Comparison of ENCODE assay signal across 8 mouse cellular contexts in the genomic region with DNA sequence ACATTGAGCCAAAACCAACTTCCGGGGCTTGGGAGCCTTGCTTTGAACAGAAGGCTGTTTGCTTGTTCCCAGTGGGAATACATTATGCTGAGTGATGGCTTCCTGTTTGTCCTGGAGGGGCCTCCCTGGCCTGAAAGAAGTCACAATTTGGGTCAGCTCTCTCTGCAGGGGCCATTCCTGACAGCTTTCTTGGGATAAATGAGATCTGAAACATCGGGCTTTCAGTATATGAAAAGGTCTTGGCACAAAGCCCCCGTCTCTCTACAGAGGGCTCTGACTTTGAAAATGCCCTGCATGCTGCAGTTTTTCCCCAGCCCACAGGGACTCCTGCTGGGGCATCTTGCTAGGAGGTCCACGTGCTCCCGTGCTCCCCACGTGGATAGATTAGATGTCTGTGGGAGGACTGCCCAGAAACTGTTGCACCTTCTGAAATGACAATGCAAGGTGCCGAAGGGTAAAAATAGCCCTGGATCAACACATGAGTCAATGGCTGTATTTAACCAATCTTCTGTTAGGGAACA.
DNase-seq lines count a peak whose midpoint lies in the region; ATAC-seq lines count a peak whose summit lies in the region.

No protein-coding gene starts in this region.

- 0 out of 2 replicates have a peak overlapping the region, but pooled peaks have one; percentile 10 for H3K27ac ChIP-seq in hindbrain, embryonic 13.5 days
- no peak overlapping the region for H3K27ac ChIP-seq in midbrain, embryonic 13.5 days
- H3K27ac ChIP-seq in liver, embryonic 12.5 days: no peak overlapping the region

- H3K4me2 ChIP-seq in hindbrain, embryonic 13.5 days: peak overlapping the region; percentile 39
- H3K4me2 ChIP-seq in midbrain, embryonic 13.5 days (replicated peaks): peak overlapping the region; percentile 18; the same call in 1 of the 2 replicates
- no peak overlapping the region for H3K4me2 ChIP-seq in liver, embryonic 12.5 days

- 1% methylated on average over 7 of the region's 7 CpGs for WGBS in hindbrain, embryonic 13.5 days
- WGBS in midbrain, embryonic 13.5 days: 4% methylated on average over 7 of the region's 7 CpGs
- WGBS in liver, embryonic 12.5 days (ENCODE audit: insufficient replicate concordance): 33% methylated on average over 7 of the region's 7 CpGs

- peaks cover 11% of the 10 kb centered on the region; the same call in 1 of the 2 replicates for H3K27me3 ChIP-seq in hindbrain, embryonic 13.5 days
- H3K27me3 ChIP-seq in midbrain, embryonic 13.5 days: 0 out of 2 replicates have a peak, but pooled peaks cover 17% of the 10 kb centered on the region
- no peaks in the 10 kb centered on the region for H3K27me3 ChIP-seq in liver, embryonic 12.5 days (replicated peaks)

- H3K4me1 ChIP-seq in hindbrain, embryonic 13.5 days (replicated peaks): peaks cover 17% of the 10 kb centered on the region
- peaks cover 15% of the 10 kb centered on the region for H3K4me1 ChIP-seq in midbrain, embryonic 13.5 days (replicated peaks)
- no peaks in the 10 kb centered on the region for H3K4me1 ChIP-seq in liver, embryonic 12.5 days

- H3K36me3 ChIP-seq in hindbrain, embryonic 13.5 days: no peaks in the 10 kb centered on the region
- H3K36me3 ChIP-seq in midbrain, embryonic 13.5 days: no peaks in the 10 kb centered on the region
- H3K36me3 ChIP-seq in liver, embryonic 12.5 days: no peaks in the 10 kb centered on the region

- H3K9ac ChIP-seq in hindbrain, embryonic 13.5 days: no peak overlapping the region
- no peak overlapping the region for H3K9ac ChIP-seq in midbrain, embryonic 13.5 days (replicated peaks)
- no peak overlapping the region for H3K9ac ChIP-seq in liver, embryonic 12.5 days

- no peaks in the 10 kb centered on the region for H3K9me3 ChIP-seq in hindbrain, embryonic 13.5 days
- H3K9me3 ChIP-seq in midbrain, embryonic 13.5 days: no peaks in the 10 kb centered on the region
- H3K9me3 ChIP-seq in liver, embryonic 12.5 days (replicated peaks): no peaks in the 10 kb centered on the region

- DNase-seq in ovary, postnatal 14 days (ENCODE audit: low spot score): peak; percentile 4
- no peak for DNase-seq in ovary, postnatal 36 days (ENCODE audit: low spot score)
- DNase-seq in frontal cortex, postnatal 10 days (ENCODE audit: low spot score in 2 of 2): peak; percentile 32 to 38
- DNase-seq in layer of hippocampus, postnatal 36 days: peak; percentile 32 to 40

- ATAC-seq in hindbrain, embryonic 13.5 days (ENCODE audit: low FRiP score): peak; percentile 77; the same call in 1 of the 2 replicates
- peak; percentile 40 for ATAC-seq in midbrain, embryonic 13.5 days
- ATAC-seq in megakaryocyte-erythroid progenitor cell, adult 5-6 weeks (replicated peaks; ENCODE audit: low FRiP score, low TSS enrichment, poor library complexity, severe bottlenecking): no peak
- ATAC-seq in liver, embryonic 12.5 days: no peak

- H3K4me3 ChIP-seq in hindbrain, embryonic 13.5 days: no peak overlapping the region
- no peak overlapping the region for H3K4me3 ChIP-seq in midbrain, embryonic 13.5 days (replicated peaks)
- no peak overlapping the region for H3K4me3 ChIP-seq in liver, embryonic 12.5 days

Comparison
In these comparisons a context has a peak if more than half of its experiments do, and no peak if none do; other contexts are left out.
1. ATAC-seq: peak in hindbrain, embryonic 13.5 days (single experiment) and midbrain, embryonic 13.5 days (single experiment); none in megakaryocyte-erythroid progenitor cell, adult 5-6 weeks (single experiment) and liver, embryonic 12.5 days (single experiment).